Mouse (Mus musculus): ENCODE results near the gene Npas2. TPM values are rescaled to one million over a fixed set of nuclear protein-coding genes. Genes with fewer than 3 reads are reported as not detected.

Npas2 gene
- polyA plus RNA-seq, 1 experiment, result 0.77 TPM

GRCm38 (mm10) chr1:39312345-39312967, 118.9 kb downstream of the Npas2 start:
- DNase-seq (ENCODE audit: low read depth), result peak; percentile 78
- TF ChIP-seq POLR2A (IDR thresholded peaks at IDR 0.05; ENCODE audit: borderline replicate concordance, extremely low read depth, insufficient read depth, insufficient read length, poor library complexity, severe bottlenecking) (no peak), CTCF (IDR thresholded peaks at IDR 0.05; ENCODE audit: borderline replicate concordance, extremely low read depth, insufficient read depth, insufficient read length) (no peak)

- TF ChIP-seq CTCF (IDR thresholded peaks at IDR 0.05; ENCODE audit: borderline replicate concordance, extremely low read depth, insufficient read depth, insufficient read length), result no peak
- TF ChIP-seq POLR2A (IDR thresholded peaks at IDR 0.05; ENCODE audit: borderline replicate concordance, extremely low read depth, insufficient read depth, insufficient read length, poor library complexity, severe bottlenecking), result no peak
- peak; percentile 45 for DNase-seq (ENCODE audit: low read depth)
These were observed 120.1 kb downstream of the Npas2 start for GRCm38 (mm10) chr1:39313352-39314245.

GRCm38 (mm10) chr1:39317935-39318334, 124.4 kb downstream of the Npas2 start:
- DNase-seq (ENCODE audit: low read depth), result no peak

DNA sequence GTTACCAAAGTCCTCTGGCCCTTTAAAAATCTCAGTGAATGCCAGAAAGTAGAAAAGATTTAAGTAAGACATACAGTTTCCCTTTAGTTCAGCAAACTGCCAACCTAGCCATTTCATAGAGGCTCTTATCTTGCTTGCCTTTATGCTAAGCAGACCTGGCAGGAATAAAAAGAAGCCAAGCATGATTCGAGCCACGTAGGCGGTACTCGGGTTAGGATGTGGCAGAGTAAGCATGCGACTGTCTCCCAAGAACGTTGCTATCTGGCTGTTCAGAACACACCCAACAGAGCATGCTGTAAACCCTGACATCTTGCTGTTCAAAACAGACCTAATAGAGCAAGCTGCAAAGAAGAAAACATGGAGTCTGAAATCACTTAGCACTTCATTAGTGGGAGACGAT, 125.3 kb downstream of the Npas2 start:
- DNase-seq (ENCODE audit: low read depth), result no peak
- no peak for TF ChIP-seq CTCF (IDR thresholded peaks at IDR 0.05; ENCODE audit: borderline replicate concordance, extremely low read depth, insufficient read depth, insufficient read length)
- no peak for TF ChIP-seq POLR2A (IDR thresholded peaks at IDR 0.05; ENCODE audit: borderline replicate concordance, extremely low read depth, insufficient read depth, insufficient read length, poor library complexity, severe bottlenecking)

More at GRCm38 (mm10) chr1:39317935-39318334, 124.4 kb downstream of the Npas2 start:
- no peak for TF ChIP-seq CTCF (IDR thresholded peaks at IDR 0.05; ENCODE audit: borderline replicate concordance, extremely low read depth, insufficient read depth, insufficient read length)
- no peak for TF ChIP-seq POLR2A (IDR thresholded peaks at IDR 0.05; ENCODE audit: borderline replicate concordance, extremely low read depth, insufficient read depth, insufficient read length, poor library complexity, severe bottlenecking)

- no peak for DNase-seq (ENCODE audit: low read depth)
- TF ChIP-seq CTCF (IDR thresholded peaks at IDR 0.05; ENCODE audit: borderline replicate concordance, extremely low read depth, insufficient read depth, insufficient read length) (no peak), POLR2A (IDR thresholded peaks at IDR 0.05; ENCODE audit: borderline replicate concordance, extremely low read depth, insufficient read depth, insufficient read length, poor library complexity, severe bottlenecking) (no peak)
These were observed 128.4 kb downstream of the Npas2 start for GRCm38 (mm10) chr1:39321954-39322353.

DNA sequence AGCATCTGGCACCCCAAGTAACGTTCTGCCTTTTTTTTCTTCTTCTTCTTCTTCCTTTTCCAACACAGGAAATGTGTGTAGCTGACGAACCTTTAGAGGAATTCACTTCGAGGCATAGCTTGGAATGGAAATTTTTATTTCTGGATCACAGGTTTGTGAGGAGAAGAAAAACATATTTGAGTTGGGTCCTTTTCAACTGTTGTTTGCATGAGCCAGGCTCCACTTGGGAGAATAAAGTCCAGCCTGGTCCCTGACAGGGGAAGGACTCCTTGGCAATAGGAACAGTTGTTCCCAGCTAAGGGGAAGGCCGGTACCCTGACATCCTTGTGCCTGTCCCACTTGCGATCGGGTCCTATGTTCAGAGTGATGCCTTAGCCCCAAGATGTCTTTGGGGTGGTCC, 131.7 kb downstream of the Npas2 start:
- TF ChIP-seq CTCF (IDR thresholded peaks at IDR 0.05; ENCODE audit: borderline replicate concordance, extremely low read depth, insufficient read depth, insufficient read length) (no peak), POLR2A (IDR thresholded peaks at IDR 0.05; ENCODE audit: borderline replicate concordance, extremely low read depth, insufficient read depth, insufficient read length, poor library complexity, severe bottlenecking) (no peak)
- DNase-seq (ENCODE audit: low read depth), result no peak

- DNase-seq (ENCODE audit: low read depth), result no peak
These were observed 134.0 kb downstream of the Npas2 start for GRCm38 (mm10) chr1:39327546-39327945.

DNA sequence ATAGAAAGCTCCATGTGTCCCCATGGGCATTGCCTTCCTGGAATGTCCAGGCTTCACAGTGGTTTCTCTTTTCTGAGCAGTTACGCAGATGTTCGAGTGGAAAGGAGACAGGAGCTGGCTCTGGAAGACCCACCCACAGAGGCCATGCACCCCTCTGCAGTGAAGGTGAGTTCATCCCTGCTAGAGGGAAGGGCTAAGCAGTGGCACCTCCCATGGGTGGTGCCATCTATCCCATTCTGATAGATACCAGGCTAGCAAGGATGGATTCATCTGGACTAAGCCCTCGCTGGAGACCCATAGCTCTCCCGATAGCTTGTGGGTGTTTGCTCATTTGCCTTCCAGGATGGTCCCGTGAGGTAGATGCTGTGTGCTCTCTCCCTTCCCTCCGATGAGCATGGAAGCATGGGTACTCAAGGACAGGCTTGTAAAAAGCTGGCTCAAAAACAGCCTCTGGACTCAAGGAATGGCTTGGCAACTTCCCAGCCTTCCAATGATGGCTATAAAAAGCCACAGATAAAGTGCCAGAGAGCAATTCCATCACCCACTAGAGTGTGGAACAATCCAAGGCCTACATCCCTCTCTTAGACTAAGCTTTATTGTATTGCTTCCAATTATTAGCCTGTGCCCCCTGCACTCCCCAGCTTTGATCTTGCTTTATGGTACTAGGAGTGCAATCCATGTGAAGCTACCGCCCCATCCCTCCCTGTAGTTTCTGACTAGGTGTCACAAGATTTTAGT, 137.5 kb downstream of the Npas2 start:
- DNase-seq (ENCODE audit: low read depth), result no peak
- TF ChIP-seq POLR2A (IDR thresholded peaks at IDR 0.05; ENCODE audit: borderline replicate concordance, extremely low read depth, insufficient read depth, insufficient read length, poor library complexity, severe bottlenecking) (no peak), CTCF (IDR thresholded peaks at IDR 0.05; ENCODE audit: borderline replicate concordance, extremely low read depth, insufficient read depth, insufficient read length) (no peak)

More at GRCm38 (mm10) chr1:39327546-39327945, 134.0 kb downstream of the Npas2 start:
- TF ChIP-seq CTCF (IDR thresholded peaks at IDR 0.05; ENCODE audit: borderline replicate concordance, extremely low read depth, insufficient read depth, insufficient read length) (no peak), POLR2A (IDR thresholded peaks at IDR 0.05; ENCODE audit: borderline replicate concordance, extremely low read depth, insufficient read depth, insufficient read length, poor library complexity, severe bottlenecking) (no peak)

- TF ChIP-seq POLR2A (IDR thresholded peaks at IDR 0.05; ENCODE audit: borderline replicate concordance, extremely low read depth, insufficient read depth, insufficient read length, poor library complexity, severe bottlenecking), result no peak
- no peak for TF ChIP-seq CTCF (IDR thresholded peaks at IDR 0.05; ENCODE audit: borderline replicate concordance, extremely low read depth, insufficient read depth, insufficient read length)
- no peak for DNase-seq (ENCODE audit: low read depth)
These were observed 138.9 kb downstream of the Npas2 start for GRCm38 (mm10) chr1:39332456-39332855.

GRCm38 (mm10) chr1:39335561-39336196, 142.1 kb downstream of the Npas2 start:
- no peak for TF ChIP-seq CTCF (IDR thresholded peaks at IDR 0.05; ENCODE audit: borderline replicate concordance, extremely low read depth, insufficient read depth, insufficient read length)
- TF ChIP-seq POLR2A (IDR thresholded peaks at IDR 0.05; ENCODE audit: borderline replicate concordance, extremely low read depth, insufficient read depth, insufficient read length, poor library complexity, severe bottlenecking), result no peak
- no peak for DNase-seq (ENCODE audit: low read depth)
